Mouse (Mus musculus) midbrain, embryonic 16.5 days (tissue): ENCODE results near the gene Depdc5. TPM values are rescaled to one million over a fixed set of nuclear protein-coding genes. Genes with fewer than 3 reads are reported as not detected.
"Not testable (repeated sequence)": the region's sequence is repeated elsewhere in the genome, so short reads cannot be mapped to it uniquely, and the experiment has no call there.

Experiments used
- ATAC-seq: fragments of 200-750 bp; cut with Nextera tagmentation; 2 replicates; pipeline ENCODE4 v1.8.0; 2017; ENCODE audit warnings: moderate TSS enrichment
- H3K27ac ChIP-seq: fragments of 300-500 bp; sonication (generic); 2 replicates; pipeline ENCODE4 v1.5.1; 2014; ENCODE audit warnings: mild to moderate bottlenecking, low read length, mixed read lengths
- H3K27me3 ChIP-seq: fragments of 300-500 bp; sonication (generic); 2 replicates; pipeline ENCODE4 v1.6.1; 2014; ENCODE audit warnings: low read depth, low read length, mixed read lengths; ENCODE audit not compliant: control insufficient read depth, insufficient read depth
- H3K36me3 ChIP-seq: fragments of 300-500 bp; sonication (generic); 2 replicates; pipeline ENCODE4 v1.6.1; 2014; ENCODE audit warnings: mild to moderate bottlenecking, low read length, moderate library complexity, mixed read lengths; ENCODE audit not compliant: control insufficient read depth, insufficient read depth
- H3K4me1 ChIP-seq: fragments of 300-500 bp; sonication (generic); 2 replicates; pipeline ENCODE4 v1.6.1; 2014; ENCODE audit warnings: mild to moderate bottlenecking, low read length, mixed read lengths; ENCODE audit not compliant: control insufficient read depth, insufficient read depth
- H3K4me2 ChIP-seq: fragments of 300-500 bp; sonication (generic); 2 replicates; pipeline ENCODE4 v1.6.1; 2014; ENCODE audit warnings: mild to moderate bottlenecking, low read length, mixed read lengths
- H3K4me3 ChIP-seq: fragments of 300-500 bp; sonication (generic); 2 replicates; pipeline ENCODE4 v1.5.1; 2014; ENCODE audit warnings: low read depth, mild to moderate bottlenecking, low read length, moderate library complexity, mixed read lengths
- H3K9ac ChIP-seq: fragments of 300-500 bp; sonication (generic); 2 replicates; pipeline ENCODE4 v1.6.1; 2014; ENCODE audit warnings: low read depth, low read length, mixed read lengths
- H3K9me3 ChIP-seq: fragments of 300-500 bp; sonication (generic); replicated peaks from 2 replicates; pipeline ENCODE4 v1.6.1; 2014; ENCODE audit warnings: mild to moderate bottlenecking, low read length, mixed read lengths; ENCODE audit not compliant: control insufficient read depth, poor library complexity, severe bottlenecking
- WGBS: fragments of 180-500 bp; shearing (Covaris S2); extraction: QIAGEN DNeasy Blood & Tissue Kit; methylation state at CpG from one replicate; pipeline ENCODE4 v1.1.7; 2014; 5-methylcytosine and 5-hydroxymethylcytosine counted together
- polyA plus RNA-seq: library from polyadenylated mRNA; unstranded; fragments of >200 nt; fragmentation: Nextera tagmentation; extraction: Ambion mirVana; gene quantifications from 2 replicates; pipeline ENCODE4 v1.2.1, GENCODE M21; 2015

The Depdc5 gene
- polyA plus RNA-seq, 1 experiment from 2014 or later: 27.4 TPM

- no peaks in the 10 kb centered on the region for H3K27me3 ChIP-seq
- no peaks in the 10 kb centered on the region for H3K9me3 ChIP-seq
- no peaks in the 10 kb centered on the region; the same call in 1 of the 2 replicates for H3K36me3 ChIP-seq
- H3K4me2 ChIP-seq: no peak overlapping the region
- no peak overlapping the region for H3K27ac ChIP-seq
- 88% methylated on average over 3 of the region's 3 CpGs for WGBS
- peaks cover 27% of the 10 kb centered on the region for H3K4me1 ChIP-seq
- no peak overlapping the region for H3K9ac ChIP-seq
- ATAC-seq: no peak
- H3K4me3 ChIP-seq: no peak overlapping the region
Observed at GRCm38 (mm10) chr5:32849178-32849577, 14.3 kb upstream of the Depdc5 start.

- not testable (repeated sequence) for H3K9ac ChIP-seq, H3K27me3 ChIP-seq, H3K4me3 ChIP-seq, H3K27ac ChIP-seq, H3K4me2 ChIP-seq, H3K9me3 ChIP-seq, ATAC-seq, H3K36me3 ChIP-seq
- WGBS: 91% methylated on average over 3 of the region's 3 CpGs
- H3K4me1 ChIP-seq: peaks cover 29% of the 10 kb centered on the region
Observed at GRCm38 (mm10) chr5:32849580-32849979, 13.9 kb upstream of the Depdc5 start.

- no peak for ATAC-seq
- 66% methylated on average over 6 of the region's 6 CpGs for WGBS
Observed at GRCm38 (mm10) chr5:32852026-32852425, 11.5 kb upstream of the Depdc5 start.

GRCm38 (mm10) chr5:32853731-32854507 lies 9.6 kb upstream of the Depdc5 start, which contains the start of gene Prr14l:
Gene Prr14l (minus strand): TSS chr5:32854256.
- no peaks in the 10 kb centered on the region for H3K36me3 ChIP-seq
- peak; percentile 95 for ATAC-seq
- H3K27me3 ChIP-seq: no peaks in the 10 kb centered on the region
- H3K4me1 ChIP-seq: peaks cover 32% of the 10 kb centered on the region
- H3K9ac ChIP-seq: peak within 1 kb of the TSS; percentile 74
- H3K27ac ChIP-seq: peak within 1 kb of the TSS; percentile 76
- H3K4me2 ChIP-seq: peak within 1 kb of the TSS; percentile 74
- WGBS: under 1% methylated on average over 46 of the region's 51 CpGs
- peak within 1 kb of the TSS; percentile 54 for H3K4me3 ChIP-seq
- H3K9me3 ChIP-seq: no peaks in the 10 kb centered on the region

More at GRCm38 (mm10) chr5:32852026-32852425, 11.5 kb upstream of the Depdc5 start:
- no peak overlapping the region for H3K27ac ChIP-seq
- H3K27me3 ChIP-seq: no peaks in the 10 kb centered on the region
- no peaks in the 10 kb centered on the region for H3K36me3 ChIP-seq
- peaks cover 29% of the 10 kb centered on the region for H3K4me1 ChIP-seq
- no peaks in the 10 kb centered on the region for H3K9me3 ChIP-seq
- 0 out of 2 replicates have a peak overlapping the region, but pooled peaks have one; percentile 7 for H3K9ac ChIP-seq
- peak overlapping the region; percentile 74 for H3K4me2 ChIP-seq
- H3K4me3 ChIP-seq: 0 out of 2 replicates have a peak overlapping the region, but pooled peaks have one; percentile 2

GRCm38 (mm10) chr5:32854818-32855217 lies 8.7 kb upstream of the Depdc5 start:
- H3K36me3 ChIP-seq: no peaks in the 10 kb centered on the region
- no peak overlapping the region for H3K4me3 ChIP-seq
- no peak overlapping the region for H3K4me2 ChIP-seq
- 90% methylated on average over 4 of the region's 4 CpGs for WGBS
- no peak for ATAC-seq
- H3K9ac ChIP-seq: 0 out of 2 replicates have a peak overlapping the region, but pooled peaks have one; percentile 38
- no peaks in the 10 kb centered on the region for H3K9me3 ChIP-seq
- no peaks in the 10 kb centered on the region for H3K27me3 ChIP-seq
- peaks cover 32% of the 10 kb centered on the region for H3K4me1 ChIP-seq
- peak overlapping the region; percentile 76 for H3K27ac ChIP-seq

GRCm38 (mm10) chr5:32855274-32855673 lies 8.2 kb upstream of the Depdc5 start:
- not testable (repeated sequence) for H3K36me3 ChIP-seq, H3K9ac ChIP-seq, H3K27me3 ChIP-seq, H3K27ac ChIP-seq, H3K4me3 ChIP-seq, H3K4me2 ChIP-seq, ATAC-seq, H3K9me3 ChIP-seq
- 95% methylated on average over 2 of the region's 3 CpGs for WGBS
- H3K4me1 ChIP-seq: peaks cover 32% of the 10 kb centered on the region

- no peaks in the 10 kb centered on the region for H3K9me3 ChIP-seq
- no peaks in the 10 kb centered on the region for H3K27me3 ChIP-seq
- peaks cover 12% of the 10 kb centered on the region for H3K4me1 ChIP-seq
- ATAC-seq: peak; percentile 41; the same call in 1 of the 2 replicates
- H3K36me3 ChIP-seq: no peaks in the 10 kb centered on the region
- peak overlapping the region; percentile 79 for H3K27ac ChIP-seq
- peak overlapping the region; percentile 68 for H3K9ac ChIP-seq
- H3K4me3 ChIP-seq: peak overlapping the region; percentile 53
- H3K4me2 ChIP-seq: peak overlapping the region; percentile 56
- WGBS: 2% methylated on average over 6 of the region's 6 CpGs
Observed at GRCm38 (mm10) chr5:32857781-32858220, 5.7 kb upstream of the Depdc5 start.

GRCm38 (mm10) chr5:32861082-32861481 lies 2.4 kb upstream of the Depdc5 start:
- no peak for ATAC-seq
- Histone ChIP-seq H3K4me2 (no peak overlapping the region), H3K4me1 (peaks cover 11% of the 10 kb centered on the region), H3K9ac (no peak overlapping the region), H3K9me3 (no peaks in the 10 kb centered on the region), H3K27ac (no peak overlapping the region), H3K27me3 (no peaks in the 10 kb centered on the region), H3K4me3 (no peak overlapping the region), H3K36me3 (no peaks in the 10 kb centered on the region)
- WGBS: 93% methylated on average over 1 of the region's 1 CpGs

GRCm38 (mm10) chr5:32862469-32863132 lies 900 bp upstream of the Depdc5 start:
- no peak overlapping the region for H3K9ac ChIP-seq
- H3K36me3 ChIP-seq: no peaks in the 10 kb centered on the region
- no peak overlapping the region; the same call in 1 of the 2 replicates for H3K4me2 ChIP-seq
- no peak for ATAC-seq
- H3K27me3 ChIP-seq: no peaks in the 10 kb centered on the region
- H3K4me3 ChIP-seq: no peak overlapping the region
- WGBS: 73% methylated on average over 6 of the region's 6 CpGs
- H3K27ac ChIP-seq: no peak overlapping the region
- no peaks in the 10 kb centered on the region for H3K9me3 ChIP-seq
- H3K4me1 ChIP-seq: peaks cover 8% of the 10 kb centered on the region
